Mouse (Mus musculus): ENCODE results near the gene 1700020D05Rik. TPM values are rescaled to one million over a fixed set of nuclear protein-coding genes. Genes with fewer than 3 reads are reported as not detected.
"Not testable (repeated sequence)": the region's sequence is repeated elsewhere in the genome, so short reads cannot be mapped to it uniquely, and the experiment has no call there.

Gene 1700020D05Rik
- polyA plus RNA-seq, 1 experiment: not detected

DNA sequence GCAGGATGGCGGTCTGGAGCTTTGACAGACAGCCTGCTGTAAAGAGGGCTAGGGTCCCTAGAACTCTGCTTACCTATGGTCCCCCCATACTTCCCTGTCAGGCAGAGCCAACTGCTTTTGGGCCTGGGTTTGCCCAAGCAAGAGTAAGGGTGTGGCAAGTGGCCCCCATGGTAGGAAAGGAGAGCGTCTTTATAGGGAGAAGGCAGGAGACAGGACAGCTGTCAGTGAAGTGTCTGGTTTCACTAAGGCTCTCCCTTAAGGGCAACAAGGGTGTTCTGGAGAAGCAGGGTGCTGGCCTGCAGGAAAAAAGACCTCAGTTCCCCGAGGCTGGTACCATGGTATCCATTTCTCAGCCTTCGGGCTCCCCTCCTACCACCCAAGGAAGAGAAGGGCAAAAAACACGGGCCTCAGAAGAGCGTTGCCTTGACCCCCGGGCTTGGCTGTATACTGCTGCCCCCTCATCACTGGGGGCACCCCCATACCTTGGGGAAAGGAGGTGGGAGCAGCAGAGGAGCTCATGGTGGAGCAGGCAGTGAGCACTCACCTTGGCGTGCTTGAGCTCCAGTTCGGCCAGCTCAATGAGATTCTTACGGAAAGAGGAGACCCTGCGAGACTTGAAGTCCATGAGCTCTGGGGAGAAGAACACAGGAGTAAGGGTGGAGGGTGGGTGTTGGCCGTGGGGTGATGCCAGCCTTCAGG lies 8.1 kb downstream of the 1700020D05Rik start:
- Histone ChIP-seq H3K27me3 (replicated peaks) (no peaks in the 10 kb centered on the region), H3K4me1 (peaks cover 49% of the 10 kb centered on the region), H3K4me3 (replicated peaks) (no peak overlapping the region), H3K9me3 (no peaks in the 10 kb centered on the region), H3K36me3 (replicated peaks; ENCODE audit: low read length) (peaks cover 79% of the 10 kb centered on the region)
- no peak for TF ChIP-seq FLI1 (IDR thresholded peaks at IDR 0.05; ENCODE audit: low read length)
- TF ChIP-seq GATA1 (IDR thresholded peaks at IDR 0.05; ENCODE audit: borderline replicate concordance, low read length): no peak

GRCm38 (mm10) chr19:5494314-5494713 lies 9.3 kb downstream of the 1700020D05Rik start:
- no peaks in the 10 kb centered on the region for H3K9me3 ChIP-seq
- H3K4me1 ChIP-seq: peaks cover 46% of the 10 kb centered on the region
- peaks cover 71% of the 10 kb centered on the region for H3K36me3 ChIP-seq (replicated peaks; ENCODE audit: low read length)
- no peaks in the 10 kb centered on the region for H3K27me3 ChIP-seq (replicated peaks)
- H3K4me3 ChIP-seq (replicated peaks): no peak overlapping the region
- TF ChIP-seq FLI1 (IDR thresholded peaks at IDR 0.05; ENCODE audit: low read length) (no peak), GATA1 (IDR thresholded peaks at IDR 0.05; ENCODE audit: borderline replicate concordance, low read length) (no peak)

DNA sequence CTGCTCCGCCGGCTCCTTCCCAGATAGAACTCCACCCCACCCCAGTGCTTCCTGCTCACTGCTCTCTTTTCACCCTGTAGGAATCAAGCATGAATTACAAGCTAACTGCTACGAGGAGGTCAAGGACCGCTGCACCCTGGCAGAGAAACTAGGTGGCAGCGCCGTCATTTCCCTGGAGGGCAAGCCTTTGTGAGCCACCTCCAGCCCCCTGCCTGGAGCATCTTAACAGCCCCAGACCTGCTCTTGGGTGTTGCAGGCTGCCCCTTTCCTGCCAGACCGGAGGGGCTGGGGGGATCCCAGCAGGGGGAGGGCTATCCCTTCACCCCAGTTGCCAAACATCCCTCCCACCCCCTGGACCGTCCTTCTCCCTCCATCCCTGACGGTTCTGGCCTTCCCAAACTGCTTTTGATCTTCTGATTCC lies 10.3 kb downstream of the 1700020D05Rik start:
- H3K4me3 ChIP-seq (replicated peaks); H3K27me3 ChIP-seq (replicated peaks); H3K9me3 ChIP-seq: not testable (repeated sequence)
- peaks cover 56% of the 10 kb centered on the region for H3K4me1 ChIP-seq
- H3K36me3 ChIP-seq (replicated peaks; ENCODE audit: low read length): peaks cover 63% of the 10 kb centered on the region

GRCm38 (mm10) chr19:5492641-5493040 lies 10.9 kb downstream of the 1700020D05Rik start:
- Histone ChIP-seq H3K36me3 (replicated peaks; ENCODE audit: low read length) (peaks cover 57% of the 10 kb centered on the region), H3K9me3 (no peaks in the 10 kb centered on the region), H3K27me3 (replicated peaks) (no peaks in the 10 kb centered on the region), H3K4me3 (replicated peaks) (no peak overlapping the region), H3K4me1 (peaks cover 57% of the 10 kb centered on the region)
- TF ChIP-seq FLI1 (IDR thresholded peaks at IDR 0.05; ENCODE audit: low read length): no peak
- TF ChIP-seq GATA1 (IDR thresholded peaks at IDR 0.05; ENCODE audit: borderline replicate concordance, low read length): no peak

- TF ChIP-seq GATA1 (IDR thresholded peaks at IDR 0.05; ENCODE audit: borderline replicate concordance, low read length) (no peak), FLI1 (IDR thresholded peaks at IDR 0.05; ENCODE audit: low read length) (no peak; the same call in 1 of the 2 replicates)
- Histone ChIP-seq H3K27me3 (replicated peaks) (no peaks in the 10 kb centered on the region), H3K36me3 (replicated peaks; ENCODE audit: low read length) (peaks cover 51% of the 10 kb centered on the region), H3K4me1 (peaks cover 62% of the 10 kb centered on the region), H3K9me3 (no peaks in the 10 kb centered on the region), H3K4me3 (replicated peaks) (peak overlapping the region; percentile 97)
Measured at GRCm38 (mm10) chr19:5490898-5491708, 12.5 kb downstream of the 1700020D05Rik start.

DNA sequence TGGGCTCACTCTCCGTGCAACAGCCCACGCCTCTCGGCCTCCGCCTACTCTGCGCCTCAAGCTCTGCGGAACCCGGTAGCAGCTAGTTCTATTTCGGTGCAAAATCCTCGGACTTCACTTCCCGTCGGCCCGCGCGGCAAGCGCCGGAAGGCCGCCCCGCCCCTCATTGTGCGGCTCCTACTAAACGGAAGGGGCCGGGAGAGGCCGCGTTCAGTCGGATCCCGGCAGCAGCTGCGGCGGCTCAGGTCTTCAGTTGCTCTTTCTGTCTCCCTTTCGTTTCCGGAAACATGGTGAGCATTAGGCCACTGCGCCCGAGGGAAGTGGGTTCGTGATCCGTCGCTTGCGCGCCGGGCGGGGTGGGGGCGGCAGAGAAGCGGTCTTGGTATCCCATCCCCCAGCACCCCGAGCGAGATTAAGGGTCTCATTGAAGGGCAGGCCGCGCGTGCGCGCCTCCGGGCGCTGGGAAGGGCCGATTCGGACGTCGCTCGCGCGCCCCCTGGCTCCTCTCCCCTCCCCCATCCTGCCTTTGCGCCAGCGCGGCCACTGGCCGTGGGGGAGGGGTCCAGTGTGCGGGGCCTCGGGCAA lies 13.2 kb downstream of the 1700020D05Rik start, which contains the start of gene Cfl1:
Gene Cfl1 (plus strand): TSS at position 143 of the 585 bp plus-strand sequence.
- no peaks in the 10 kb centered on the region for H3K27me3 ChIP-seq (replicated peaks)
- TF ChIP-seq FLI1 (IDR thresholded peaks at IDR 0.05; ENCODE audit: low read length): peak; percentile 68; the same call in 1 of the 2 replicates
- TF ChIP-seq GATA1 (IDR thresholded peaks at IDR 0.05; ENCODE audit: borderline replicate concordance, low read length): no peak
- peak within 1 kb of the TSS; percentile 97 for H3K4me3 ChIP-seq (replicated peaks)
- H3K36me3 ChIP-seq (replicated peaks; ENCODE audit: low read length): peaks cover 51% of the 10 kb centered on the region
- no peaks in the 10 kb centered on the region for H3K9me3 ChIP-seq
- peaks cover 65% of the 10 kb centered on the region for H3K4me1 ChIP-seq

DNA sequence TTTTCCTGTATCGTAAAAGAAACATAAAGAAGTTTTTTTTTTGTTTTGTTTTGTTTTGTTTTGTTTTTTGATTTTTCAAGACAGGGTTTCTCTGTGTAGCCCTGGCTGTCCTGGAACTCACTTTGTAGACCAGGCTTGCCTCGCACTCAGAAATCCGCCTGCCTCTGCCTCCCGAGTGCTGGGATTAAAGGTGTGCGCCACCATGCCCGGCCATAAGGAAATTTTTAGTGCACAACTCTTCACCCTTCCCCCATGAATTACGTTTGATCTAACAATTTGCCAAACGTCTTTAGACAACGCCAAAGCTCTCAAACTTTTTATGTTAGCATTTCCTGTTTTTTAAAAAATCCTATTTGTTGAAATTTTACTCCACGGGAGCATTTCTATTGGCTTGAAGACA lies 13.9 kb downstream of the 1700020D05Rik start:
- H3K27me3 ChIP-seq (replicated peaks); H3K9me3 ChIP-seq: not testable (repeated sequence)
- Histone ChIP-seq H3K4me3 (replicated peaks) (peak overlapping the region; percentile 97), H3K36me3 (replicated peaks; ENCODE audit: low read length) (peaks cover 52% of the 10 kb centered on the region), H3K4me1 (peaks cover 71% of the 10 kb centered on the region)

DNA sequence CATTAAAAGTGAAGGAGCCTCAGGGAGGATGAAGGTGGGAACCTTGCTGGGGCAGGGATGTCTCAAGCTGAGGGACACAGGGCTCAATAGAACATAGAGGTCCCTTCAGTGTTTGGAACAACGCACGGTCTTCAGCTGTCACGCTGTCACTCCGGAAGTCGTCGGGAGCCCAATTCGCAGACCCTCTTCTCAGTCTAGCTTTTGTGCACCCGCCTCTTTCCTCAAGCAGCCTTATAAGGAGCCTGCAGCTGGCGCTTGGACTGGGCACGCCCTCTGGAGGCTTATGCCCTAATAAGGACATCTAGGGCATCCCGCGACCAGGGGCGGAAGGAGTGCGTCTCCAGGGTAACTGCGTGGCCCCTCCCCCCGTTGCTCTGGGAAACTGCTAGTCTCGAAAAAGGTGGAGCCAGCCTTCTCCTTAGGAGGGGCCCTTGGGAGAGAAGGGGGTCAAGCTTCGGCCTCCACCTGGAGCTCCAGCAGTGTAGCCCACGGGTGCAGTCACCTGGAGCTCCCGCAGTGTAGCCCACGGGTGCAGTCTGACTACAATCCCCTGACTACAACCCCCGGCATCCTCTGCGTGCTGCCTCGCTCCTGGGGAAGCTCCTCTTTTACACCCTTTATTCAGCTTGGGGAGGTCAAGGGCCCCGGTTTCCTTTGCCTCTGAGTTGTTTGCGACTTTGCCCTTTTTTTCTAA lies 14.6 kb downstream of the 1700020D05Rik start:
- Histone ChIP-seq H3K4me1 (peaks cover 69% of the 10 kb centered on the region), H3K4me3 (replicated peaks) (peak overlapping the region; percentile 93), H3K9me3 (no peaks in the 10 kb centered on the region), H3K36me3 (replicated peaks; ENCODE audit: low read length) (peaks cover 52% of the 10 kb centered on the region), H3K27me3 (replicated peaks) (no peaks in the 10 kb centered on the region)
- TF ChIP-seq FLI1 (IDR thresholded peaks at IDR 0.05; ENCODE audit: low read length): no peak
- TF ChIP-seq GATA1 (IDR thresholded peaks at IDR 0.05; ENCODE audit: borderline replicate concordance, low read length): no peak

DNA sequence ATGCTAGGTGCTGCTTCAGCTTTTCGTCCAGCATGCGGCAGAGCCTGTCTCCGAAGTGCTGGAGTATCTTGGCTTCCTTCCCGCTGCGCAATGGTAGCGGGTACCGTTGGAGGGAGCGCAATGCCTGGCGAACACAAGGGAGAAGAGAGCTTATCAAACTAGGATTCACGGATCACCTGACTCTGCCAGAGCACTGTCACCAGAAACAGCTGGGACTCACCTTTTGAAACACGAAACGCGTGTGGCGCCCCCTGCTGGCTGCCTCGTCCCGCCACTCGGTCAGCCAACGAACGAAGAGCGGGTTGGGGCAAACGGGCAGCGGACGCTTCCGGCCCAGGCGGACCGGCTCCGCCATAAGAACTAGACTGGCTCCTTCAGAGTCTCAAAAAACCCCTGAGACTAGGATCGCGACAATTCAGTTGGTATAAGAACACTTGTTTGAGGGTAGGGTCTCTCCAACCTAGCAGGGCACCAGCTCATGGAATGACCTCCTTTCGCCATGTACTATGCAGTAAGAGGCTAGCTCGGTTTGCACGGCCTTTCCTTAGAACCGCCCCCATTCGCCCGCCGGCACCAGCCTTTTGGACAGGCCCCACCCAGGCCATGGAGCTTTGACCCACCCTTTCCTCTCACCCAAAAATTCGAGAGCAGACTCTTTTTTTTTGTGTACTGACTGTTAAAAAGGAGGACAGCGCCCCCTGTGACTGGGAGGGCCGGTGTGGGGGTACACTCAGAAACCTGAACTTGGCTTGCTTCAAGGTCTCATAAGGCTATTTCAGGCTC lies 15.6 kb downstream of the 1700020D05Rik start, which contains the start of gene Mus81:
Gene Mus81 (minus strand): TSS at position 635 of the 783 bp plus-strand sequence.
- Histone ChIP-seq H3K4me1 (peaks cover 58% of the 10 kb centered on the region), H3K9me3 (no peaks in the 10 kb centered on the region), H3K36me3 (replicated peaks; ENCODE audit: low read length) (peaks cover 53% of the 10 kb centered on the region), H3K27me3 (replicated peaks) (no peaks in the 10 kb centered on the region), H3K4me3 (replicated peaks) (peak within 1 kb of the TSS; percentile 93)
- TF ChIP-seq FLI1 (IDR thresholded peaks at IDR 0.05; ENCODE audit: low read length) (no peak), GATA1 (IDR thresholded peaks at IDR 0.05; ENCODE audit: borderline replicate concordance, low read length) (no peak)
